Mouse (Mus musculus) small intestine, adult 2 months (tissue): Measurements from ENCODE around the gene Bahd1.

Experiments
- CTCF ChIP-seq: fragments of 200-500 bp; IDR thresholded peaks from 2 replicates; pipeline ENCODE4 v1.5.1; 2012; ENCODE audit warnings: low read depth, mild to moderate bottlenecking, control low read depth, inconsistent platforms, low read length, moderate library complexity, mixed read lengths; ENCODE audit not compliant: insufficient replicate concordance, insufficient read length; ENCODE audit errors: extremely low read depth
- POLR2A ChIP-seq: fragments of 200-500 bp; IDR thresholded peaks from 2 replicates; pipeline ENCODE4 v1.6.1; 2012; ENCODE audit warnings: low read depth, mild to moderate bottlenecking, control low read depth, inconsistent platforms, low read length, moderate library complexity

DNA sequence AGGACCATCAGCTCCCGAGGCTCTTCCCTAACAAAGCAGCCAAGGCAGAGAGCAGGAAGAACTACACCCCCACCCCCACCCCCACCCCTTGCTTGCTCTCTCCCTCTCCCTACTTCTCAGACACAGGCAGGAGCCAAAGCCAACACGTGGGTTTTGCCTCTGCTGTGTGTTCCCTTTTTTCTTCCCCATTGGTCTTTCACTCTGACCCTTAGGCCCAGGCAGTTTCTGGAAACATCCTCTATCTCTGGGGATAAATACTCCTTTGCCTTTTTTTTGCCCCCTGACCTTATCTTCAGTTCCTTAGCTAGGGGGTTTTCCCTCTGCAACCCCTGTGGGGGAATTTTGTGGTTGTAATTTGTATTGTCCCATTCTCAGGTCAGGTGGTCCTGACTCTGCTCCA lies 59.5 kb downstream of the Bahd1 start:
- no peak for TF ChIP-seq CTCF
- TF ChIP-seq POLR2A = no peak
